Mouse (Mus musculus) lung, embryonic 16.5 days (tissue): ENCODE measurements at regions not wholly inside any gene's neighbourhood (a gene's known extent, or its start where the extent isn't known, plus 50 kb on each side); places are given as distances from the start of the nearest gene placed in this dataset.
A peak's percentile ranks its signal among the peaks of the same experiment; 100 is the strongest.

Experiments used
- ATAC-seq: fragments of 200-750 bp; cut with Nextera tagmentation; 2 replicates; pipeline ENCODE4 v1.8.0; 2017; ENCODE audit warnings: low read depth, mild to moderate bottlenecking, moderate library complexity
- H3K27ac ChIP-seq: fragments of 300-500 bp; sonication (generic); 2 replicates; pipeline ENCODE4 v1.5.1; 2014; ENCODE audit warnings: mild to moderate bottlenecking, control low read depth, low read length
- H3K27me3 ChIP-seq: fragments of 300-500 bp; sonication (generic); 2 replicates; pipeline ENCODE4 v1.6.1; 2014; ENCODE audit warnings: low read depth, low read length, mixed read lengths; ENCODE audit not compliant: control insufficient read depth, insufficient read depth
- H3K36me3 ChIP-seq: fragments of 300-500 bp; sonication (generic); 2 replicates; pipeline ENCODE4 v1.6.1; 2014; ENCODE audit warnings: low read length; ENCODE audit not compliant: control insufficient read depth, insufficient read depth
- H3K4me1 ChIP-seq: fragments of 300-500 bp; sonication (generic); replicated peaks from 2 replicates; pipeline ENCODE4 v1.6.1; 2014; ENCODE audit warnings: low read length, mixed read lengths; ENCODE audit not compliant: control insufficient read depth, insufficient read depth
- H3K4me2 ChIP-seq: fragments of 300-500 bp; sonication (generic); 2 replicates; pipeline ENCODE4 v1.6.1; 2014; ENCODE audit warnings: low read depth, low read length, control low read depth
- H3K4me3 ChIP-seq: fragments of 300-500 bp; sonication (generic); 2 replicates; pipeline ENCODE4 v1.5.1; 2014; ENCODE audit warnings: mild to moderate bottlenecking, low read length, control low read depth
- H3K9ac ChIP-seq: fragments of 300-500 bp; sonication (generic); 2 replicates; pipeline ENCODE4 v1.6.1; 2014; ENCODE audit warnings: low read length, control low read depth
- H3K9me3 ChIP-seq: fragments of 300-500 bp; sonication (generic); 2 replicates; pipeline ENCODE4 v1.6.1; 2016; ENCODE audit warnings: low read length; ENCODE audit not compliant: control insufficient read depth
- WGBS: fragments of 180-500 bp; shearing (Covaris S2); extraction: QIAGEN DNeasy Blood & Tissue Kit; methylation state at CpG from one replicate; pipeline ENCODE4 v1.1.7; 2014; 5-methylcytosine and 5-hydroxymethylcytosine counted together

GRCm38 (mm10) chr4:98282275-98282674 is 100.8 kb downstream of the Tm2d1 start:
- WGBS, result 45% methylated on average over 2 of the region's 2 CpGs
- Histone ChIP-seq H3K4me3 (no peak overlapping the region), H3K4me1 (no peaks in the 10 kb centered on the region), H3K36me3 (no peaks in the 10 kb centered on the region), H3K27me3 (no peaks in the 10 kb centered on the region), H3K9ac (no peak overlapping the region), H3K4me2 (no peak overlapping the region), H3K27ac (no peak overlapping the region), H3K9me3 (no peaks in the 10 kb centered on the region)
- ATAC-seq, result no peak

- no peaks in the 10 kb centered on the region for H3K27me3 ChIP-seq
- no peak overlapping the region for H3K27ac ChIP-seq
- H3K9ac ChIP-seq, result no peak overlapping the region
- H3K4me3 ChIP-seq, result no peak overlapping the region
- H3K4me1 ChIP-seq, result no peaks in the 10 kb centered on the region
- H3K36me3 ChIP-seq, result no peaks in the 10 kb centered on the region
- WGBS, result 71% methylated on average over 7 of the region's 7 CpGs
- no peaks in the 10 kb centered on the region for H3K9me3 ChIP-seq
- H3K4me2 ChIP-seq, result no peak overlapping the region
- no peak for ATAC-seq
These were observed 124.8 kb downstream of the Tm2d1 start for GRCm38 (mm10) chr4:98258336-98258735.

- no peaks in the 10 kb centered on the region for H3K36me3 ChIP-seq
- no peak overlapping the region for H3K4me3 ChIP-seq
- no peak overlapping the region for H3K27ac ChIP-seq
- no peak overlapping the region for H3K4me2 ChIP-seq
- no peaks in the 10 kb centered on the region for H3K9me3 ChIP-seq
- H3K4me1 ChIP-seq, result no peaks in the 10 kb centered on the region
- WGBS, result 89% methylated on average over 9 of the region's 9 CpGs
- H3K9ac ChIP-seq, result no peak overlapping the region
- H3K27me3 ChIP-seq, result no peaks in the 10 kb centered on the region
- ATAC-seq, result no peak
These were observed 125.4 kb downstream of the Tm2d1 start for GRCm38 (mm10) chr4:98257711-98258110.

GRCm38 (mm10) chr4:98254856-98255853 is 128.0 kb downstream of the Tm2d1 start:
- ATAC-seq, result no peak
- Histone ChIP-seq H3K9ac (no peak overlapping the region), H3K4me1 (no peaks in the 10 kb centered on the region), H3K27me3 (no peaks in the 10 kb centered on the region), H3K4me3 (no peak overlapping the region), H3K27ac (no peak overlapping the region), H3K36me3 (no peaks in the 10 kb centered on the region), H3K9me3 (no peaks in the 10 kb centered on the region), H3K4me2 (no peak overlapping the region)
- WGBS, result 55% methylated on average over 18 of the region's 18 CpGs

- H3K4me2 ChIP-seq, result peak overlapping the region; percentile 58
- peak overlapping the region; percentile 50 for H3K9ac ChIP-seq
- no peaks in the 10 kb centered on the region for H3K36me3 ChIP-seq
- peaks cover 15% of the 10 kb centered on the region for H3K4me1 ChIP-seq
- H3K27ac ChIP-seq, result peak overlapping the region; percentile 47
- H3K27me3 ChIP-seq, result no peaks in the 10 kb centered on the region
- peak; percentile 67 for ATAC-seq
- WGBS, result 5% methylated on average over 15 of the region's 16 CpGs
- peak overlapping the region; percentile 18 for H3K4me3 ChIP-seq
- H3K9me3 ChIP-seq, result peaks cover 2% of the 10 kb centered on the region; the same call in 1 of the 2 replicates
These were observed 138.9 kb downstream of the Tm2d1 start for GRCm38 (mm10) chr4:98243941-98244929.

GRCm38 (mm10) chr4:98243502-98243901 is 139.6 kb downstream of the Tm2d1 start:
- Histone ChIP-seq H3K27me3 (no peaks in the 10 kb centered on the region), H3K4me1 (peaks cover 15% of the 10 kb centered on the region), H3K27ac (no peak overlapping the region), H3K4me3 (no peak overlapping the region), H3K4me2 (peak overlapping the region; percentile 58), H3K9me3 (peaks cover 2% of the 10 kb centered on the region; the same call in 1 of the 2 replicates), H3K9ac (no peak overlapping the region), H3K36me3 (no peaks in the 10 kb centered on the region)
- 4% methylated on average over 6 of the region's 6 CpGs for WGBS
- peak; percentile 63; the same call in 1 of the 2 replicates for ATAC-seq

GRCm38 (mm10) chr4:98241921-98242320 is 141.2 kb downstream of the Tm2d1 start:
- H3K4me2 ChIP-seq, result no peak overlapping the region
- H3K36me3 ChIP-seq, result no peaks in the 10 kb centered on the region
- H3K4me3 ChIP-seq, result no peak overlapping the region
- H3K9me3 ChIP-seq, result peaks cover 2% of the 10 kb centered on the region; the same call in 1 of the 2 replicates
- no peak overlapping the region for H3K9ac ChIP-seq
- no peaks in the 10 kb centered on the region for H3K27me3 ChIP-seq
- H3K4me1 ChIP-seq, result peaks cover 15% of the 10 kb centered on the region
- WGBS, result 92% methylated on average over 2 of the region's 2 CpGs
- no peak overlapping the region for H3K27ac ChIP-seq
- no peak for ATAC-seq

GRCm38 (mm10) chr4:98240289-98240688 is 142.8 kb downstream of the Tm2d1 start:
- Histone ChIP-seq H3K4me2 (no peak overlapping the region), H3K27ac (no peak overlapping the region), H3K36me3 (no peaks in the 10 kb centered on the region), H3K9me3 (no peaks in the 10 kb centered on the region), H3K4me3 (no peak overlapping the region), H3K4me1 (peaks cover 20% of the 10 kb centered on the region), H3K9ac (no peak overlapping the region), H3K27me3 (no peaks in the 10 kb centered on the region)
- no peak for ATAC-seq

- H3K9me3 ChIP-seq, result no peaks in the 10 kb centered on the region
- H3K27me3 ChIP-seq, result no peaks in the 10 kb centered on the region
- H3K4me3 ChIP-seq, result no peak overlapping the region
- no peak for ATAC-seq
- H3K36me3 ChIP-seq, result no peaks in the 10 kb centered on the region
- no peak overlapping the region for H3K27ac ChIP-seq
- H3K4me1 ChIP-seq, result peaks cover 8% of the 10 kb centered on the region; the same call in 1 of the 2 replicates
- WGBS, result 52% methylated on average over 4 of the region's 4 CpGs
- no peak overlapping the region for H3K4me2 ChIP-seq
- no peak overlapping the region for H3K9ac ChIP-seq
These were observed 145.0 kb downstream of the Tm2d1 start for GRCm38 (mm10) chr4:98238075-98238474.
